Mouse (Mus musculus): ENCODE data around the gene Tmem37.

DNA sequence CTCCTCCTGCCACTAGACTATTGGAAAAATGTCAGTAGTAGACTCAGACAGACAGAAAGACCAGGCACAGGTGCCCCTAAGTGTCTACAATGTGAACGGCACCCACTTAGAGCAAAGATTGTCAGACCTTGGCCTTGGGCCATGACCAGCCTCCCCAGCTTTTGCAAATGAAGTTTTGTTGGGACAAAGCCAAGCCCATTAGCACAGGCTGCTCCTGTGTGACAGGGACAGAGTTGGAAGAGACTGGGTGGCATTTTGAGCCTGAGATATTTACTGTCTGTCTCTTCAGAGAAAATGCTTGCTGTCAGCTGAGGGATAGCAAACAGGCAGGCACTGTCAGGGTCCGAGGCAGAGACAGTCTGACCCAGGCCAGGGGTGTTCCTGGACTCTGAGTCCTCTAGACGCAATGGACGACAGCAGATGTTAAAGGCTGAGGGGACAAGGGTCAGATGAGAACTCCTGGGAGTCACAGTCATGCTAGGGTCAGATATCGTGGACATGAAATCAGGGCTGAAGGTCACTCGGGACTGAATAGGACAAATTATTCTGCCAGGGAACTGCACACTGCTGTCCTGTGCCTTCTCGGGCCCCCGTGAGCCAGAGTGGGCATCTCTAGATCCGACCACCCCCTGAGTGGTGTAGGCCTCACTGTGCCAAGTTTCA, 36.7 kb downstream of the Tmem37 start:
- TF ChIP-seq CTCF (IDR thresholded peaks at IDR 0.05) = 0 out of 2 replicates have a peak, but pooled peaks have one; percentile 2
- no peak for TF ChIP-seq EP300 (IDR thresholded peaks at IDR 0.05)

Data from lung, postnatal 0 days (tissue).